In the genomic region with DNA sequence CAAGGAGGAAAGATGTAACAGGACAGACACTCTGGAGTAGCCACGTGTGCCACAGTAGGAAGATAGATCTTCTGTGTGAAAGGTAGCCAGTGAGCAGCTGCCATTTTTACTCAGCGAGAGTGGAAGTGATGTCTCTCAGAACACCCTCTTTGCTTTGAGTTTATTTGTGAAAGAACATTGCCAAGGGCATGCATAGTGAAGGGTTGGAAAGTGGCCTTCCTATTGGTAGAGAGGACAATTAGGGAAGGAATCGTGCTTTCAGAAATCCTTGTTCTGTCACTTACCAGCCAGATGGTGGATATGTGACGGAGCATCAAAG, we compare ENCODE assay signal across 19 mouse cellular contexts. TPM values are rescaled to one million over a fixed set of nuclear protein-coding genes. Genes with fewer than 3 reads are reported as not detected.
DNase-seq lines count a peak whose midpoint lies in the region; ATAC-seq and TF ChIP-seq lines count a peak whose summit lies in the region.
"Had no signal": no experiment of that assay in that cellular context is flagged by ENCODE, and none has a peak within 500 bp of the region (broad histone marks: within the 10 kb centered on the region; RNA-seq: fewer than 3 reads in every experiment).

No protein-coding gene starts in this region.

- TF ChIP-seq POLR2A in heart, adult 2 months (IDR thresholded peaks at IDR 0.05; ENCODE audit: insufficient read depth, low read depth, low read length), result no peak

- H3K36me3 ChIP-seq in kidney, embryonic 16.5 days (ENCODE audit: insufficient read depth, low read length), result no peaks in the 10 kb centered on the region
- H3K36me3 ChIP-seq in forebrain, embryonic 12.5 days (replicated peaks), result no peaks in the 10 kb centered on the region
- H3K36me3 ChIP-seq in hindbrain, embryonic 13.5 days, result no peaks in the 10 kb centered on the region
- no peaks in the 10 kb centered on the region for H3K36me3 ChIP-seq in midbrain, embryonic 16.5 days (ENCODE audit: control insufficient read depth, insufficient read depth, low read length)
- H3K36me3 ChIP-seq in heart, adult 2 months (ENCODE audit: control insufficient read depth, insufficient read depth, low read length), result no peaks in the 10 kb centered on the region
- H3K36me3 ChIP-seq: intestine, embryonic 15.5 days; limb, embryonic 12.5 days had no signal

- H3K4me1 ChIP-seq in kidney, embryonic 16.5 days (ENCODE audit: insufficient read depth, low read length), result peaks cover 26% of the 10 kb centered on the region
- H3K4me1 ChIP-seq in forebrain, embryonic 12.5 days, result peaks cover 10% of the 10 kb centered on the region
- peaks cover 21% of the 10 kb centered on the region for H3K4me1 ChIP-seq in hindbrain, embryonic 13.5 days (replicated peaks)
- peaks cover 8% of the 10 kb centered on the region; the same call in 1 of the 2 replicates for H3K4me1 ChIP-seq in midbrain, embryonic 16.5 days (ENCODE audit: control insufficient read depth, insufficient read depth, low read length)
- H3K4me1 ChIP-seq in heart, adult 2 months (ENCODE audit: control insufficient read depth, insufficient read depth, low read length), result peaks cover 2% of the 10 kb centered on the region

- 52% methylated on average over 4 of the region's 4 CpGs for WGBS in kidney, embryonic 16.5 days
- WGBS in forebrain, embryonic 12.5 days, result 48% methylated on average over 4 of the region's 4 CpGs
- 44% methylated on average over 4 of the region's 4 CpGs for WGBS in hindbrain, embryonic 13.5 days
- 39% methylated on average over 4 of the region's 4 CpGs for WGBS in midbrain, embryonic 16.5 days
- WGBS in heart, adult 2 months, result 89% methylated on average over 4 of the region's 4 CpGs

- no peak for TF ChIP-seq CTCF in heart, adult 2 months (IDR thresholded peaks at IDR 0.05)
- no peak for TF ChIP-seq CTCF in gastrocnemius, adult 2 months (IDR thresholded peaks at IDR 0.05)

- no peak for ATAC-seq in kidney, embryonic 16.5 days (ENCODE audit: low FRiP score, low TSS enrichment)
- ATAC-seq in forebrain, embryonic 12.5 days (ENCODE audit: low FRiP score), result no peak; the same call in 1 of the 2 replicates
- ATAC-seq in hindbrain, embryonic 13.5 days (ENCODE audit: low FRiP score), result no peak
- ATAC-seq in midbrain, embryonic 16.5 days, result peak; percentile 89
- ATAC-seq: lung, postnatal 0 days had no signal

- no peak overlapping the region for H3K4me3 ChIP-seq in kidney, embryonic 16.5 days (ENCODE audit: low read length)
- H3K4me3 ChIP-seq in forebrain, embryonic 12.5 days (replicated peaks), result no peak overlapping the region
- H3K4me3 ChIP-seq in hindbrain, embryonic 13.5 days, result no peak overlapping the region
- H3K4me3 ChIP-seq in midbrain, embryonic 16.5 days (ENCODE audit: low read depth, low read length), result no peak overlapping the region
- no peak overlapping the region for H3K4me3 ChIP-seq in heart, adult 2 months
- H3K4me3 ChIP-seq in gastrocnemius, adult 2 months, result no peak overlapping the region
- H3K4me3 ChIP-seq: erythroblast, embryonic 14.5 days; intestine, embryonic 15.5 days; left cerebral cortex, adult 2 months; limb, embryonic 12.5 days had no signal

- no peak overlapping the region for H3K9ac ChIP-seq in kidney, embryonic 16.5 days (replicated peaks; ENCODE audit: low read length)
- no peak overlapping the region for H3K9ac ChIP-seq in forebrain, embryonic 12.5 days
- H3K9ac ChIP-seq in hindbrain, embryonic 13.5 days, result no peak overlapping the region
- no peak overlapping the region for H3K9ac ChIP-seq in midbrain, embryonic 16.5 days (ENCODE audit: low read depth, low read length)
- no peak overlapping the region for H3K9ac ChIP-seq in heart, adult 2 months (ENCODE audit: low read depth, low read length)
- H3K9ac ChIP-seq: intestine, embryonic 15.5 days; limb, embryonic 12.5 days; liver, embryonic 14.5 days had no signal

- H3K79me2 ChIP-seq in heart, adult 2 months (replicated peaks; ENCODE audit: control insufficient read depth, insufficient read depth, low read length), result no peaks in the 10 kb centered on the region; the same call in none of the 2 replicates

- H3K4me2 ChIP-seq in kidney, embryonic 16.5 days (replicated peaks; ENCODE audit: low read depth, low read length), result peak overlapping the region; percentile 8; the same call in 1 of the 2 replicates
- no peak overlapping the region for H3K4me2 ChIP-seq in forebrain, embryonic 12.5 days
- H3K4me2 ChIP-seq in hindbrain, embryonic 13.5 days, result peak overlapping the region; percentile 10; the same call in 1 of the 2 replicates
- peak overlapping the region; percentile 7 for H3K4me2 ChIP-seq in midbrain, embryonic 16.5 days (ENCODE audit: low read length)
- H3K4me2 ChIP-seq: intestine, embryonic 15.5 days; limb, embryonic 12.5 days had no signal

- no peaks in the 10 kb centered on the region for H3K9me3 ChIP-seq in kidney, embryonic 16.5 days (ENCODE audit: low read length)
- H3K9me3 ChIP-seq in forebrain, embryonic 12.5 days, result no peaks in the 10 kb centered on the region
- H3K9me3 ChIP-seq in hindbrain, embryonic 13.5 days, result no peaks in the 10 kb centered on the region
- H3K9me3 ChIP-seq in midbrain, embryonic 16.5 days (replicated peaks; ENCODE audit: control insufficient read depth, low read length, poor library complexity, severe bottlenecking), result no peaks in the 10 kb centered on the region
- H3K9me3 ChIP-seq: intestine, embryonic 15.5 days; limb, embryonic 12.5 days had no signal

- intact Hi-C loops in heart, adult 2 months (cut with DNase I), result no loop called here
- intact Hi-C loops in gastrocnemius, adult 2 months (cut with DNase I), result no loop called here

- 0 out of 2 replicates have a peak overlapping the region, but pooled peaks have one; percentile 18 for H3K27ac ChIP-seq in kidney, embryonic 16.5 days (ENCODE audit: low read length)
- H3K27ac ChIP-seq in forebrain, embryonic 12.5 days, result 0 out of 2 replicates have a peak overlapping the region, but pooled peaks have one; percentile 21
- H3K27ac ChIP-seq in hindbrain, embryonic 13.5 days, result no peak overlapping the region
- H3K27ac ChIP-seq in midbrain, embryonic 16.5 days (ENCODE audit: low read length), result peak overlapping the region; percentile 5; the same call in 1 of the 2 replicates
- no peak overlapping the region for H3K27ac ChIP-seq in heart, adult 2 months
- H3K27ac ChIP-seq in gastrocnemius, adult 2 months, result no peak overlapping the region
- H3K27ac ChIP-seq: intestine, embryonic 15.5 days; left cerebral cortex, adult 2 months; limb, embryonic 12.5 days; liver, embryonic 14.5 days had no signal

- TF ChIP-seq EP300 in heart, adult 2 months (IDR thresholded peaks at IDR 0.05; ENCODE audit: insufficient read depth, low read depth, low read length), result no peak

- H3K27me3 ChIP-seq in kidney, embryonic 16.5 days (ENCODE audit: insufficient read depth, low read length), result no peaks in the 10 kb centered on the region
- no peaks in the 10 kb centered on the region for H3K27me3 ChIP-seq in forebrain, embryonic 12.5 days
- H3K27me3 ChIP-seq in hindbrain, embryonic 13.5 days, result no peaks in the 10 kb centered on the region
- H3K27me3 ChIP-seq in midbrain, embryonic 16.5 days (ENCODE audit: control insufficient read depth, insufficient read depth, low read depth, low read length), result no peaks in the 10 kb centered on the region
- H3K27me3 ChIP-seq in heart, adult 2 months (ENCODE audit: control insufficient read depth, insufficient read depth, low read length), result no peaks in the 10 kb centered on the region
- H3K27me3 ChIP-seq: intestine, embryonic 15.5 days; limb, embryonic 12.5 days had no signal

- no peak for DNase-seq in kidney, postnatal 14 days
- DNase-seq in heart, adult 2 months, result no peak
- DNase-seq in gastrocnemius, adult 2 months, result no peak
- DNase-seq in cerebellum, postnatal 36 days, result no peak
- DNase-seq: adrenal gland, postnatal 10 days; B cell, adult 2 months; heart, adult 18-20 months; right cerebral cortex, adult 18-20 months; thymus, postnatal 14 days had no signal

RNA-seq across cellular contexts. Expression of a gene that starts 27.7 kb away (rescaled TPM):
- polyA plus RNA-seq in kidney, embryonic 16.5 days (2015; fragmentation: Nextera tagmentation; extraction: Ambion mirVana), result 34.4 and 36.2 TPM in 2 replicates
- 44.5 and 46.6 TPM in 2 replicates for polyA plus RNA-seq in forebrain, embryonic 12.5 days (2016; fragmentation: Nextera tagmentation; extraction: Ambion mirVana)
- polyA plus RNA-seq in hindbrain, embryonic 13.5 days (2015; fragmentation: Nextera tagmentation; extraction: Ambion mirVana), result 32.3 and 32.5 TPM in 2 replicates
- 27.5 and 29.0 TPM in 2 replicates for polyA plus RNA-seq in midbrain, embryonic 16.5 days (2015; fragmentation: Nextera tagmentation; extraction: Ambion mirVana)
- total RNA-seq in heart, adult 2 months (2021), result 1 to 10 TPM; 3.8 to 4.5 TPM
- 3.0 and 5.1 TPM in 2 replicates for polyA plus RNA-seq in heart, adult 2 months (2012; rRNA removed)
- 1 to 10 TPM; 1.8 to 2.6 TPM for total RNA-seq in gastrocnemius, adult 2 months (2021)

Comparison
In these comparisons a context has a peak if more than half of its experiments do, and no peak if none do; other contexts are left out.
1. H3K27ac ChIP-seq: peak in kidney, embryonic 16.5 days (single experiment), forebrain, embryonic 12.5 days (single experiment) and midbrain, embryonic 16.5 days (single experiment); none in hindbrain, embryonic 13.5 days (single experiment), heart, adult 2 months (single experiment) and gastrocnemius, adult 2 months (single experiment).